Mouse (Mus musculus): ENCODE measurements around the gene Zfp629. TPM values are rescaled to one million over a fixed set of nuclear protein-coding genes. Genes with fewer than 3 reads are reported as not detected.

Zfp629 gene
- total and polyA plus RNA-seq, 2 experiments from 2014 or later = 11.3 to 22.0 TPM

- Histone ChIP-seq H3K27me3 (ENCODE audit: control insufficient read depth, insufficient read depth, low read length) (no peaks in the 10 kb centered on the region), H3K9me3 (replicated peaks; ENCODE audit: control insufficient read depth, low read length) (no peaks in the 10 kb centered on the region), H3K4me1 (ENCODE audit: control insufficient read depth, insufficient read depth) (peaks cover 18% of the 10 kb centered on the region), H3K4me3 (ENCODE audit: low read depth, low read length) (peak within 1 kb of the TSS; percentile 80), H3K36me3 (replicated peaks; ENCODE audit: control insufficient read depth, insufficient read depth, low read length) (peaks cover 15% of the 10 kb centered on the region), H3K27ac (ENCODE audit: low read depth) (peak within 1 kb of the TSS; percentile 78), H3K9ac (replicated peaks; ENCODE audit: low read depth, low read length) (peak within 1 kb of the TSS; percentile 83), H3K4me2 (ENCODE audit: low read depth, low read length) (peak within 1 kb of the TSS; percentile 97)
- peak; percentile 100 for DNase-seq (ENCODE audit: low spot score)
- WGBS = under 1% methylated on average over 17 of the region's 17 CpGs
- peak; percentile 98 for ATAC-seq (ENCODE audit: insufficient read depth, low read depth)
- TF ChIP-seq EP300 (IDR thresholded peaks at IDR 0.05; ENCODE audit: low read depth) = no peak
- no peak for TF ChIP-seq CTCF (IDR thresholded peaks at IDR 0.05; ENCODE audit: low read depth)
These were observed 42.6 kb downstream of the Zfp629 start, which contains the start of gene Phkg2 for GRCm38 (mm10) chr7:127572895-127573471. Gene Phkg2 (plus strand): TSS chr7:127573340.

DNA sequence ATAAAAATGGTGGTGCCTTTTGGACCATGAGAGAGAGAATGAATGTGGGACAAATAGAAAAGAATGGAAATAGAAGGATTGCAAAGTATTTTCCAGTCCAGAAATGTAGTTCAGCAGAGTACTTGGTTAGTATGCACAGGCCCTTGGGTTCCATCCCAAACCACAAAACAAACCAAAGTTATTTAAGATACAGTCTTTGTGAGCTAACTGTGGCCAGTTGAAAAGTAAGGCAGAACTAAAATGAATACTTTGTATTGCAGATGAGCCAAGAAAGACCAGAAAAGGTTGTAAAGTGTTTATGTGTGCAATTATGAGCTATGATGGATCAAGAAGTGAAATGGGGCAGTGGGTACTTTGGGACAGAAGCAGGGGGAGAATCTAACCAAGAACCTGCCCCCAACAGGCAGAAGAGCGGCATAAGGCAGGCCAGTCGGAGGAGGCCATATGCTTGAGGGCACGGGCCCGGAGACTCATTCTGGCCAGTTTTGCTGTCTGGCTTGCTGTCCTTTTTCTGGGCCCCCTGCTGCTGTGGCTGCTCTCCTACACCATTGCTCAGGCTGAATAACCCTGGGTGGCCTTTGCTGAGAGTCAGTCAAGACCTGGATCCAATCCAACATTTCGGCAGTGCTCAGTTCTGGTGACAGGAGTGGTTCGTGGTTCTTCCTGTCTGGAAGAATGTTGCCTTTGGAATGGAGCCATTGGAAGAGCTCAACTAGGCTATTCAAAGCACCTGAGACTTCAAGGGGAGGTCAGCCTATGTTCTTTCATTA is 51.0 kb downstream of the Zfp629 start:
- Histone ChIP-seq H3K4me1 (ENCODE audit: control insufficient read depth, insufficient read depth) (0 out of 2 replicates have a peak, but pooled peaks cover 9% of the 10 kb centered on the region), H3K36me3 (replicated peaks; ENCODE audit: control insufficient read depth, insufficient read depth, low read length) (peaks cover 44% of the 10 kb centered on the region), H3K4me2 (ENCODE audit: low read depth, low read length) (no peak overlapping the region), H3K9ac (replicated peaks; ENCODE audit: low read depth, low read length) (no peak overlapping the region), H3K27ac (ENCODE audit: low read depth) (peak overlapping the region; percentile 9), H3K4me3 (ENCODE audit: low read depth, low read length) (no peak overlapping the region), H3K27me3 (ENCODE audit: control insufficient read depth, insufficient read depth, low read length) (no peaks in the 10 kb centered on the region), H3K9me3 (replicated peaks; ENCODE audit: control insufficient read depth, low read length) (no peaks in the 10 kb centered on the region)
- DNase-seq (ENCODE audit: low spot score) = peak; percentile 87
- TF ChIP-seq CTCF (IDR thresholded peaks at IDR 0.05; ENCODE audit: low read depth) = peak; percentile 29
- 0 out of 2 replicates have a peak, but pooled peaks have one; percentile 15 for TF ChIP-seq EP300 (IDR thresholded peaks at IDR 0.05; ENCODE audit: low read depth)
- ATAC-seq (ENCODE audit: insufficient read depth, low read depth) = peak; percentile 92
- 33% methylated on average over 6 of the region's 6 CpGs for WGBS

DNA sequence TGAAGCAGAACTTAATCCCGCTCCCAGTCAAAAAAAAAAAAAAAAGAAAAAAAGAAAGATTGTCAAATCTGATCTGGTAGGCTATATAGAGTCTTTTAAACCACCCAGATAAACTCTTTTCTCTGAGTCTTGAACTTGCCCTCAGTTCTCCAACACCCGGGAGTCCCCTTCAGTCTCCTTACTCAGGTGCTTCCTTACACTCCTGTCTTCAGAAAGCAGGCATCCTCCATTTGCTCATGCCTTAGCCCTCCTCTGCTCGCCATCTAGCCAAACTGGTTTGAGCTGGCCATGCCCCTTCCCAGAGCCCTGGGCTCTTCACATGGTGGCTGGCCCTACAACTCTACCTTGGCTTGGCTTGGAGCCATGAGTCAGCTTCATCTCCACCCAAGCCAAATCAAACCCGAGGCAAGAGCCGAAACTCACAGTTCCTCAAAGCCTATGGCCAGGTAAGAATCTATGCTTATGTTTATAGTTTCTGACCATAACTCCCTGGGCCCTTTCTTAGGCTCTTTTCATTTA is 54.2 kb downstream of the Zfp629 start, which contains the start of gene Tmem265:
Gene Tmem265, plus strand, starts transcription at position 51 of the 519 bp plus-strand sequence.
- no peak within 1 kb of the TSS for H3K4me2 ChIP-seq (ENCODE audit: low read depth, low read length)
- peaks cover 64% of the 10 kb centered on the region for H3K36me3 ChIP-seq (replicated peaks; ENCODE audit: control insufficient read depth, insufficient read depth, low read length)
- DNase-seq (ENCODE audit: low spot score) (no peak), ATAC-seq (ENCODE audit: insufficient read depth, low read depth) (no peak)
- H3K9ac ChIP-seq (replicated peaks; ENCODE audit: low read depth, low read length) = no peak within 1 kb of the TSS
- no peak within 1 kb of the TSS for H3K27ac ChIP-seq (ENCODE audit: low read depth)
- no peak within 1 kb of the TSS for H3K4me3 ChIP-seq (ENCODE audit: low read depth, low read length)
- TF ChIP-seq EP300 (IDR thresholded peaks at IDR 0.05; ENCODE audit: low read depth) = no peak
- no peak for TF ChIP-seq CTCF (IDR thresholded peaks at IDR 0.05; ENCODE audit: low read depth)
- no peaks in the 10 kb centered on the region for H3K9me3 ChIP-seq (replicated peaks; ENCODE audit: control insufficient read depth, low read length)
- no peaks in the 10 kb centered on the region for H3K27me3 ChIP-seq (ENCODE audit: control insufficient read depth, insufficient read depth, low read length)
- H3K4me1 ChIP-seq (ENCODE audit: control insufficient read depth, insufficient read depth) = 0 out of 2 replicates have a peak, but pooled peaks cover 9% of the 10 kb centered on the region
- 88% methylated on average over 5 of the region's 5 CpGs for WGBS

DNA sequence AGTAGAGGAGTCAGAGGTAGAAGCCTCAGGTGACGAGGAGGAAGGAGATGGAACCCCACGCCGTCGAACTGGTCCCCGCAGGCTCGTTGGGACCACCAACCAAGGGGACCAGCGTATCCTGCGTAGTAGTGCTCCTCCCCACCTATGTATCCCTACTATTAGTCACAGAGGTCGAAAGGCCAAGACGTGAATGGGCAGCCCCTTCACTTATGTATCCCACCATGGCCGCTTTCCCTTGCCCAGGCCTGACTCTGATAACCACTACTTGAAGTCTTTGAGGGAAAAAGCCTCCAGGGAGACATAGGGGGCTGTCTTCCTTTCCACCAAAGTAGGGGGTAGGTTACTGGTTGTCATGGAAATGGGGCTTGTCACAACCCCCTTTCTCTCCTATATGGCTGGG is 55.0 kb downstream of the Zfp629 start:
- DNase-seq (ENCODE audit: low spot score) (no peak), ATAC-seq (ENCODE audit: insufficient read depth, low read depth) (no peak)
- Histone ChIP-seq H3K36me3 (replicated peaks; ENCODE audit: control insufficient read depth, insufficient read depth, low read length) (peaks cover 69% of the 10 kb centered on the region), H3K9ac (replicated peaks; ENCODE audit: low read depth, low read length) (no peak overlapping the region), H3K9me3 (replicated peaks; ENCODE audit: control insufficient read depth, low read length) (no peaks in the 10 kb centered on the region), H3K27ac (ENCODE audit: low read depth) (no peak overlapping the region), H3K4me2 (ENCODE audit: low read depth, low read length) (no peak overlapping the region), H3K4me1 (ENCODE audit: control insufficient read depth, insufficient read depth) (0 out of 2 replicates have a peak, but pooled peaks cover 9% of the 10 kb centered on the region), H3K4me3 (ENCODE audit: low read depth, low read length) (no peak overlapping the region), H3K27me3 (ENCODE audit: control insufficient read depth, insufficient read depth, low read length) (no peaks in the 10 kb centered on the region)
- WGBS = 93% methylated on average over 11 of the region's 11 CpGs
- TF ChIP-seq CTCF (IDR thresholded peaks at IDR 0.05; ENCODE audit: low read depth) (no peak), EP300 (IDR thresholded peaks at IDR 0.05; ENCODE audit: low read depth) (no peak)

Other genes with a start within 250 kb of the Zfp629 start
- 5.8 TPM in 2 replicates for gene Zfp747, start 239.7 kb downstream of the Zfp629 start, total RNA-seq (2014; rRNA removed; ENCODE audit: low replicate concordance)
- 3.0 and 3.8 TPM in 2 replicates for gene Zfp747, start 239.7 kb downstream of the Zfp629 start, polyA plus RNA-seq (2015; fragmentation: Nextera tagmentation; extraction: Ambion mirVana)
- gene 9130019O22Rik, start 228.6 kb downstream of the Zfp629 start, total RNA-seq (2014; rRNA removed; ENCODE audit: low replicate concordance) = 2.4 and 3.2 TPM in 2 replicates
- gene 9130019O22Rik, start 228.6 kb downstream of the Zfp629 start, polyA plus RNA-seq (2015; fragmentation: Nextera tagmentation; extraction: Ambion mirVana) = 2.8 TPM in 2 replicates
- gene E430018J23Rik, start 222.2 kb downstream of the Zfp629 start, total RNA-seq (2014; rRNA removed; ENCODE audit: low replicate concordance) = 12.1 and 24.7 TPM in 2 replicates
- 3.3 and 3.7 TPM in 2 replicates for gene E430018J23Rik, start 222.2 kb downstream of the Zfp629 start, polyA plus RNA-seq (2015; fragmentation: Nextera tagmentation; extraction: Ambion mirVana)
- gene Zfp764, start 209.0 kb downstream of the Zfp629 start, total RNA-seq (2014; rRNA removed; ENCODE audit: low replicate concordance) = 6.4 and 11.3 TPM in 2 replicates
- gene Zfp764, start 209.0 kb downstream of the Zfp629 start, polyA plus RNA-seq (2015; fragmentation: Nextera tagmentation; extraction: Ambion mirVana) = 3.2 and 3.3 TPM in 2 replicates
- 8.1 and 15.5 TPM in 2 replicates for gene Zfp688, start 193.7 kb downstream of the Zfp629 start, total RNA-seq (2014; rRNA removed; ENCODE audit: low replicate concordance)
- 11.3 and 13.4 TPM in 2 replicates for gene Zfp688, start 193.7 kb downstream of the Zfp629 start, polyA plus RNA-seq (2015; fragmentation: Nextera tagmentation; extraction: Ambion mirVana)
- 1.9 and 3.0 TPM in 2 replicates for gene Zfp689, start 166.6 kb downstream of the Zfp629 start, total RNA-seq (2014; rRNA removed; ENCODE audit: low replicate concordance)
- 2.4 and 2.6 TPM in 2 replicates for gene Zfp689, start 166.6 kb downstream of the Zfp629 start, polyA plus RNA-seq (2015; fragmentation: Nextera tagmentation; extraction: Ambion mirVana)
- gene Prr14, start 156.2 kb downstream of the Zfp629 start, total RNA-seq (2014; rRNA removed; ENCODE audit: low replicate concordance) = 33.7 and 35.4 TPM in 2 replicates
- 22.3 and 24.7 TPM in 2 replicates for gene Prr14, start 156.2 kb downstream of the Zfp629 start, polyA plus RNA-seq (2015; fragmentation: Nextera tagmentation; extraction: Ambion mirVana)
- gene Fbrs, start 136.6 kb downstream of the Zfp629 start, total RNA-seq (2014; rRNA removed; ENCODE audit: low replicate concordance) = 19.1 and 31.1 TPM in 2 replicates
- 5.4 and 5.9 TPM in 2 replicates for gene Fbrs, start 136.6 kb downstream of the Zfp629 start, polyA plus RNA-seq (2015; fragmentation: Nextera tagmentation; extraction: Ambion mirVana)
- 21.8 and 29.3 TPM in 2 replicates for gene Srcap, start 103.8 kb downstream of the Zfp629 start, total RNA-seq (2014; rRNA removed; ENCODE audit: low replicate concordance)
- gene Srcap, start 103.8 kb downstream of the Zfp629 start, polyA plus RNA-seq (2015; fragmentation: Nextera tagmentation; extraction: Ambion mirVana) = 15.0 and 16.1 TPM in 2 replicates
- 12.5 and 17.4 TPM in 2 replicates for gene Gm42715, start 96.2 kb downstream of the Zfp629 start, total RNA-seq (2014; rRNA removed; ENCODE audit: low replicate concordance)
- gene Gm42715, start 96.2 kb downstream of the Zfp629 start, polyA plus RNA-seq (2015; fragmentation: Nextera tagmentation; extraction: Ambion mirVana) = 4.8 and 5.0 TPM in 2 replicates
- gene Tmem265, start 54.4 kb downstream of the Zfp629 start, total RNA-seq (2014; rRNA removed; ENCODE audit: low replicate concordance) = not detected in 2 replicates
- 2.6 and 3.3 TPM in 2 replicates for gene Tmem265, start 54.4 kb downstream of the Zfp629 start, polyA plus RNA-seq (2015; fragmentation: Nextera tagmentation; extraction: Ambion mirVana)
- 27.3 and 44.1 TPM in 2 replicates for gene Phkg2, start 42.5 kb downstream of the Zfp629 start, total RNA-seq (2014; rRNA removed; ENCODE audit: low replicate concordance)
- gene Phkg2, start 42.5 kb downstream of the Zfp629 start, polyA plus RNA-seq (2015; fragmentation: Nextera tagmentation; extraction: Ambion mirVana) = 22.2 and 23.1 TPM in 2 replicates
- 9.9 and 15.0 TPM in 2 replicates for gene Ccdc189, start 27.2 kb downstream of the Zfp629 start, total RNA-seq (2014; rRNA removed; ENCODE audit: low replicate concordance)
- gene Ccdc189, start 27.2 kb downstream of the Zfp629 start, polyA plus RNA-seq (2015; fragmentation: Nextera tagmentation; extraction: Ambion mirVana) = 16.0 and 17.6 TPM in 2 replicates
- 20.7 and 26.6 TPM in 2 replicates for gene Rnf40, start 27.0 kb downstream of the Zfp629 start, total RNA-seq (2014; rRNA removed; ENCODE audit: low replicate concordance)
- 21.3 and 23.1 TPM in 2 replicates for gene Rnf40, start 27.0 kb downstream of the Zfp629 start, polyA plus RNA-seq (2015; fragmentation: Nextera tagmentation; extraction: Ambion mirVana)
- gene Bcl7c, start 93.1 kb upstream of the Zfp629 start, total RNA-seq (2014; rRNA removed; ENCODE audit: low replicate concordance) = 19.3 and 32.4 TPM in 2 replicates
- 25.6 and 27.6 TPM in 2 replicates for gene Bcl7c, start 93.1 kb upstream of the Zfp629 start, polyA plus RNA-seq (2015; fragmentation: Nextera tagmentation; extraction: Ambion mirVana)
- 9.3 and 11.1 TPM in 2 replicates for gene Ctf1, start 96.9 kb upstream of the Zfp629 start, total RNA-seq (2014; rRNA removed; ENCODE audit: low replicate concordance)
- gene Ctf1, start 96.9 kb upstream of the Zfp629 start, polyA plus RNA-seq (2015; fragmentation: Nextera tagmentation; extraction: Ambion mirVana) = 2.6 and 3.1 TPM in 2 replicates
- not detected in 2 replicates for gene Ctf2, start 116.4 kb upstream of the Zfp629 start, total RNA-seq (2014; rRNA removed; ENCODE audit: low replicate concordance)
- not detected in 2 replicates for gene Ctf2, start 116.4 kb upstream of the Zfp629 start, polyA plus RNA-seq (2015; fragmentation: Nextera tagmentation; extraction: Ambion mirVana)
- 8.9 and 21.6 TPM in 2 replicates for gene Fbxl19, start 128.7 kb upstream of the Zfp629 start, total RNA-seq (2014; rRNA removed; ENCODE audit: low replicate concordance)
- 0.42 and 0.56 TPM in 2 replicates for gene Fbxl19, start 128.7 kb upstream of the Zfp629 start, polyA plus RNA-seq (2015; fragmentation: Nextera tagmentation; extraction: Ambion mirVana)
- 31.8 and 38.9 TPM in 2 replicates for gene Orai3, start 154.0 kb upstream of the Zfp629 start, total RNA-seq (2014; rRNA removed; ENCODE audit: low replicate concordance)
- gene Orai3, start 154.0 kb upstream of the Zfp629 start, polyA plus RNA-seq (2015; fragmentation: Nextera tagmentation; extraction: Ambion mirVana) = 17.3 and 17.6 TPM in 2 replicates
- gene Setd1a, start 160.9 kb upstream of the Zfp629 start, total RNA-seq (2014; rRNA removed; ENCODE audit: low replicate concordance) = 7.5 and 14.4 TPM in 2 replicates
- 6.0 and 7.6 TPM in 2 replicates for gene Setd1a, start 160.9 kb upstream of the Zfp629 start, polyA plus RNA-seq (2015; fragmentation: Nextera tagmentation; extraction: Ambion mirVana)
- gene Gm49388, start 169.8 kb upstream of the Zfp629 start, total RNA-seq (2014; rRNA removed; ENCODE audit: low replicate concordance) = not detected in 2 replicates
- not detected in 2 replicates for gene Gm49388, start 169.8 kb upstream of the Zfp629 start, polyA plus RNA-seq (2015; fragmentation: Nextera tagmentation; extraction: Ambion mirVana)
- gene Hsd3b7, start 184.8 kb upstream of the Zfp629 start, total RNA-seq (2014; rRNA removed; ENCODE audit: low replicate concordance) = 36.1 and 47.4 TPM in 2 replicates
- 23.3 and 27.4 TPM in 2 replicates for gene Hsd3b7, start 184.8 kb upstream of the Zfp629 start, polyA plus RNA-seq (2015; fragmentation: Nextera tagmentation; extraction: Ambion mirVana)
- gene Stx4a, start 208.5 kb upstream of the Zfp629 start, total RNA-seq (2014; rRNA removed; ENCODE audit: low replicate concordance) = 4.5 and 14.5 TPM in 2 replicates
- gene Stx4a, start 208.5 kb upstream of the Zfp629 start, polyA plus RNA-seq (2015; fragmentation: Nextera tagmentation; extraction: Ambion mirVana) = 44.7 and 46.5 TPM in 2 replicates
- gene Stx1b, start 208.8 kb upstream of the Zfp629 start, total RNA-seq (2014; rRNA removed; ENCODE audit: low replicate concordance) = 0.15 and 0.19 TPM in 2 replicates
- gene Stx1b, start 208.8 kb upstream of the Zfp629 start, polyA plus RNA-seq (2015; fragmentation: Nextera tagmentation; extraction: Ambion mirVana) = 0.38 and 0.51 TPM in 2 replicates

Data from heart, postnatal 0 days (tissue).